Mouse (Mus musculus) heart, postnatal 10 days (tissue): Measurements from ENCODE around the gene Krt19. TPM values are rescaled to one million over a fixed set of nuclear protein-coding genes. Genes with fewer than 3 reads are reported as not detected.

Experiments used
- DNase-seq, 2 experiments: peaks; one replicate each; pipeline ENCODE4 v3.0.0; 2021
- intact Hi-C: fragments of 180-260 bp; cut with DNase I; formaldehyde crosslinking; loops from one replicate; pipeline ENCODE4 v1.15.1; 2025
- total RNA-seq, 2 experiments: library from RNA; stranded (reverse); gene quantifications; 2 replicates each; pipeline ENCODE4 v1.2.3; 2021

Krt19 gene
- 10 to 100 TPM; 10.3 to 16.7 TPM for total RNA-seq

DNA sequence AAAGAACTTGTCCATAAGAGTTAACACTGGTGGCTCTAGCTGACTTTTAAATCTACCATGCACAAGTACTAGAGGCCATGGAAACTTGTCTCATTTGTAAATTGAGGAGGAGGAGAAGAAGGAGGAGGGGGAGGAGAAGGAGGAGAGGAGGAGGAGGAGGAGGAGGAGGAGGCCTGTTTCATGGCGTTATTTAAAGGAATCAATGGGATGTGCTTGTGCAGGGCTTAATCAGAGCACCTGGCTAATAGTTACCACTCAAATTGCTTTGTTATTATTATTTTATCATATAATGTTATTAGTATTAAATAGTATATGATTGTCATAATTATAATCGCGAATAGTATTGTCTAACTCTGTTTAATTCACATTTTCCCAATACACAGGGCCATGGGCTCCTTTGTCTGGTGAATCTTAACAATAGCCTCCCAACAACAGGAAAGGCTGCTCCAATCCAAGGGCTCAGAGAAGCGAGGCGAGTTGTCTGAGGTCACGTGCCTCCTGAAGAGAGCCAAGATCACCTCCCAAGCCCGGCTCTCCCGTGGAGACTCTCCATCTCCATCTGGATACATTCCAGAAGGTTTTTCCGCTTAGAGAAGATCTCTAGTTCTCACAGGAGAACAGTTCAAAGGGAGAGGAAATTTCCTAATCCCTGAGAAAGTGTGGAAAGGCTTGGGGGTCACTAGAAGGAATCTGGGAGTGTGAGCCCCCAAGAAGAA lies at the start of gene Krt19:
Gene Krt19, minus strand, starts transcription at position 51 of the 716 bp plus-strand sequence.
- intact Hi-C loops, result no loop called here
- peak in 1 of 2 experiments; percentile 20 for DNase-seq

DNA sequence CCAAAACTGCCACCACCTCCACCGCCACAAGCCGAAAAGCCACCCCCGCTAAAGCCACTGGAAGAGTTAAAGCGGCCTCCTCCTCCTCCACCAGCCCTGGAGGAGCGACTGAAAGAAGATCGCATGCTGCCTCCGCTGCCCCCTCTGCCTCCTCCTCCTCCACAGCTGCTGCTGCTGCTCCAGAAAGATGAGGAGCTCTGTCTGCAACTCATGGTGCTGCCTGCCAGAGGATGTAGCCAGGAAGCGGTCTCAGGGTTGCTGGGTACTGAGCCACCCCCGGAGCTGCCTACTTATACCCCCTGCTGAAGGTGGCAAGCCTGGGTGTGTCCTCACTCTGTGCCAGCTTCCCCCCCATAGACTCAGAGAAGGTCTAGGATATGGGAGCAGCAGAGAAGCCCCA lies 44.5 kb upstream of the Krt19 start, which contains the start of gene Krt9:
Gene Krt9, minus strand, starts transcription at position 255 of the 400 bp plus-strand sequence.
- intact Hi-C loops, result no loop called here
- DNase-seq, result no peak

- DNase-seq, result no peak
- intact Hi-C loops, result no loop called here
Observed at GRCm38 (mm10) chr11:100191820-100192219, 43.4 kb upstream of the Krt19 start.

DNA sequence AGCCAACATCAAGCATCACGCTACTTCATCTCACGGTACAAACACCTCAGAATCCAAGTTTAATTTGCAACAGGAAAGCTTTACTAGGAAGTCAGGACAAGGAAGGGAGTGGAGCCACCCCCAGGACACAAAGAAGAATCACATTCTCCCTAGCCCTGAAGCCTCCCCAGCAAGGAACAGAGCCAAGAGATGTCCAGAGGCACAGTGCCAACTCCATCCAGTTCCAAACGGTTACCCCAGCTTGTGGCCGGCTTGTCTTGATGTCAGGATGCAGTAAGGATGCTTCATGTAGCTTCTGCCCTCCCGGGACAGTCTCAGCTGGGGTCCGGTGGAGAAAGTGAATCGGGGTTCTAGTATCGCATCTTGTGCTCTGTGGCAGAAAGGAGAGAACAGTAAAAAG lies 38.3 kb upstream of the Krt19 start:
- DNase-seq, result no peak
- intact Hi-C loops, result no loop called here

- intact Hi-C loops, result no loop called here
- no peak for DNase-seq
Observed at GRCm38 (mm10) chr11:100181725-100182124, 33.3 kb upstream of the Krt19 start.

DNA sequence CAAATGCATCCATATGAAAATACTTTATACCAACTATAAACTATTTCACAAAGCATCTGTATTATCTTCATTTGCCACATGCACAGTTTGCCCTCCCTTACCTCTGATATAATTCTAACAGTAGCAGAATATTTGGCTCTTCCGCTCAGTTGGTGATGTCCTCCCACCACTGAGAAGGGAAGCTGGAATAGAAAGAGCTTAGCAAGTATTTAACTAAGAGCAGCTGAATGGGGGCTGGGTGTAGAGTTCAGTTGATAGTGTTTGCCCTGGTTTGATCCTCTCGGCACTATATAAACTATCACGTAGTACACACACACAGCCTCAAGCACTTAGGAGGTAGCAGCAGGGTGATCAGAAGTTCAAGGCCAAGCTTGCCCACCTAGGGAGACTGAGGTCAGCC lies 30.8 kb upstream of the Krt19 start:
- intact Hi-C loops, result no loop called here

DNA sequence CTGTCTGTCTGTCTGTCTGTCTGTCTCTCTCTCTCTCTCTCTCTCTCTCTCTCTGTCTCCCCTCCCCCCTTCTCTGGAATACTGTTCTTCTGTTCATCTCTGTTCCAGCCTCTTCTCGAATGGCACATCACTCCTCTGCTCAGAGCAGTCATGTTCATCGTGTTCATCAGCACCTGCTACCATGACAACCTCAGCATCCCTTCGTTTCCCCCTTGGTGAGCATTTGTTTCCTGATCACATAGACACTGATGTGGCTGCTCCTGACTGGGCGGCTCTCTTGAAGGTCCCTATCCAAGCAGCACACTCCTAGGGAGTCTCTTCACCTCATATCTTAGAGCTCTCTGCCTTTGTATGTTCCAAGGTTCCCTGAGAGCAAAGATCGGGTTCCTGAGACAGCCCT lies 29.8 kb upstream of the Krt19 start:
- intact Hi-C loops, result no loop called here
- DNase-seq, result no peak

More for the DNA sequence above, 30.8 kb upstream of the Krt19 start:
- DNase-seq, result no peak

DNA sequence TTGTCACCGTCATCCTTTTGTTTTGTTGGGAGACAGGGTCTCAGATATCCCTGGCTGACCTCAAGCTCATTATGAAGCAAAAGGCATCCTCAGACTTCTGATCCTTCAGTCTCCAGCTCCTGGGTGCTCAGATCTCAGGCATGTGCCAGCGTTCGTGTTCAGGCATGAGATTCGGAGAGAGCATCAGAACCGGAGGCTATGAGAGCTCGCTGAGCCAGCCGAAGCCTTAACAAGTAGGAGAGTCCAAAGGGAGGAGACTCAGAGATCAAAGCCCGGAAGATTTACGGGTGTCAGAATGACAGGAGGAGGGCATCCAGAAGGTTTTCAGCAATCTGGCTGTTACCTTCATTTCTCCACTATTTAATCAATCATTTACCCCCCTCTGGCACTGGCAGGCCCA lies 28.3 kb upstream of the Krt19 start:
- intact Hi-C loops, result no loop called here
- no peak for DNase-seq

- intact Hi-C loops, result loop anchor here (1.0 to 5.0 kb wide), 4 partner anchors 102 to 704 kb away; no protein-coding TSS in a partner anchor
- DNase-seq, result peak; percentile 64 to 86
Observed at GRCm38 (mm10) chr11:100168765-100169762, 20.6 kb upstream of the Krt19 start.

DNA sequence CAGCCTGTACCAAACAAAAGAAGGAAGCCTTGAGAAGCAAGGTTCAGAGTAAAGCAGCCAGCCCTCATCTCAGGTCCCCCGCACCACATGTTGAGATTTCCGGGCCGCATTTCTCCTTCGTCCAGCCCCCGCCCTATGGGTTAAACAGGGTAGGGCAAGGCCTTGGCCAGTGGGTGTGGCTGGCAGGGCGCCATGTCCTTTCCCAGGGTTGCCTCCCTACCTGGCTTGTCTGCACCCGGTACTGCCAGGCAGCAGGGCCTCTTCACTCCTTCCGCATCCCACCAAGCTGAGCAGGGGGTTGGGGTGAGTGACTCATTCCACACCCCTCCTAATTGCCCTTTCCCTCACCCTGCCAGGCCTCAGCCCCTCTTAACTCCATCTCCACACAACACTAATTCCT lies 19.6 kb upstream of the Krt19 start:
- peak; percentile 44 to 49 for DNase-seq
- intact Hi-C loops, result loop anchor here (2.0 to 5.0 kb wide), 3 partner anchors 101 to 703 kb away; no protein-coding TSS in a partner anchor

DNA sequence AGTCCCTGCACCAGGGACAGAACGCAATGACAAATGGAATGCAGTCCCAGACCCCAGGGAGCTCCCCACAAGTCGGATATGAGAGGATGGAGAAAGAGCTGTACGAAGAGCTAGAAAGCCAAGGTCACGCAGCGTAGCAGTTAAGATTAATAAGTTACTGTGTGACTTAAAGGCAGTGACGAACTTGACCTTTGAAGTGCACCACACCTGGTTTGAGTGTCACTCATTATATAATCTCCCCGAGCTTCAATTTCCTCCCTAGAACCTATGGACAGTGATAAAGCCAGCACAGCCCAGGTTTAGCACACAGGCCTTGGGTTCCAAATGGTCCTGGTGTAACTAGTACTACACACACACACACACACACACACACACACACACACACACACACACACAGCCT lies 15.9 kb upstream of the Krt19 start:
- intact Hi-C loops, result no loop called here
- DNase-seq, result no peak

GRCm38 (mm10) chr11:100157908-100158477 lies 9.5 kb upstream of the Krt19 start:
- no peak for DNase-seq
- intact Hi-C loops, result no loop called here

DNA sequence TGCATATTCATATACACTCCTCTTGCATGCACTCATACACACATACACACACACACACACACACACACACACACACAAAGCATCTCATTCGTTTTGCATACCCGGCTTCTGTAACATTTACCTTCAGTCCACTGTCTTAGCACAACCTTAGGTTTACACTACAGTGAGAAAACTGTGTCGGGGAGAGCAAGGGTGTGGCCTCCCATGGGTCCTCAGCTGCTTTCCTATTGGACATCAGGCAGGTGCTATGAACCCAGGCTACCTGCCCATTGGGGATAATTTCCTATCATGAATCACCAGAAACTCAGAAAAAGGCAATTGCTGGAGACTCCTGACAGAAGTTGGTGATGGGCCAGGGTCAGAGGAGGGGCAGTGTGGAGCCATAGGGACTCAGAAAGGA lies 8.9 kb upstream of the Krt19 start:
- intact Hi-C loops, result no loop called here

GRCm38 (mm10) chr11:100155497-100156255 lies 7.2 kb upstream of the Krt19 start:
- intact Hi-C loops, result no loop called here

More for the DNA sequence above, 8.9 kb upstream of the Krt19 start:
- no peak for DNase-seq

DNA sequence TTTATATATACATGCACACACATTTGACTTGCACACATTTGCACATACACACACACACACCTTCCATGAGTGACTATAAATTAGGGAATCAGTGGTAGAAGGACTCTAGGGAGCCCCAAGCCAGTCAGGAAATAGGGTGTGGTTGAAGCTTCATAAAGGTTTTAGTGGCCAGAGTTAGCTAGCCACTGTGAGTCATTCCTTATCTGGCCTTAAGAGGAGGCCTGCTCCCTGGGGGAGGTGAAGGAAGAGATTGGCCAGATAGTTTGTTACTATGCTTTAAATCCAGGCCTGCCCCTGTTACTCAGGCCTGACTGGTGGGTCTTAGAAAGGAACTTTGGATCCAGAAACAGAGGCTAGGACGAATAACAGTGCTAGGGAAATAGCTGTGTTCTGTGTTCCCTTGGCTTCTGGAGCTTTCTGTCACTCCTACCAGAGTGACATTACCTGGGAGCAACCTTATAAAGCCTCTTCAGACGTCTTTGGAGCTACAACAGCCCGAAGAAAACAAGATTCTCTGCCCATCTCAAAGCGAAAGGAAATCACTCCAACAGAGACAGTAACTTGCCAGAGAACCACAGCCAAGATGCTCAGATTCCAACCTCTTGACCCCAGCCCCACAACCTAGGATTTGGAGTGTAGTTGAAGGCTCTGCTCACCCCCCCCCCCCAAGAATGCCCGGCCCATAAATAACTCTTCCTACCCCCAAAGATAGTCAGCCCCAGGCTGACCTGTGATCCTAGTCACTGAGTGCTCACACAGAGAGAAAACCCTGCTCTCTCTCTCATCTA lies 705 bp downstream of the Krt19 start:
- DNase-seq, result no peak
- intact Hi-C loops, result no loop called here

More at GRCm38 (mm10) chr11:100155497-100156255, 7.2 kb upstream of the Krt19 start:
- no peak for DNase-seq

DNA sequence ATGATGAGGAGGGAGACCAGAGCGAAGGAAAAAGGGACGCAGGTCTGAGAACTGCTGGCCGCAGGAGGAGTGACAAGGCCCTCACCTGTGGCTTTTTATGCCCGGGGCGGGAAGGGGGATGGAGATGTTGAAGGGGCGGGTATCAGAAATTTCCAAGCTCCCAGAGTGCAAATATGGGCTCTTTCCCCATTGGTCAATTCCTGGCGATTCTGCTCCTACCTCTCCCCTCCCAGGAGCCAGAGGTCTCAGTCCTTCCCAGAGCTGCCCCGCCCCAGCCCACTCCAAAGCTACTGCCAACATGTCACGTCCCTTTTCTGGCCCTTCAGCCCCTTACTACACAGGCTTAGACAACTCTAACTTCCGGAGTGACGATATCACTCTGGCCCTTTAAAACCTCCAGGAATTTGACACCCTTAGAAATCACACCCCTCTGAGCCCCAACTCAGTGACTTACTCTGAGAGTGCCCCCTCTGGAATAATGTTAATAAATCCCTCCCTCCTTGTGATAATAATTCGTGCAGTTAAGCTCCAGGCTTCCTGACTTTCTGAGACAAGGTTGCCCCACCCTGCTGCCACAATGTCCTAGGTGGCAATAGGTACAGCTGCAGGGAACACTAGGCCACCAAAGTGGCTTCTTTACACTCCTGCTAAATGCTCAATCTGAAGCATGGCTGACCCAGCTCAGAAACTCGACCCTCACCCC lies 2.5 kb downstream of the Krt19 start:
- DNase-seq, result peak; percentile 10 to 15

DNA sequence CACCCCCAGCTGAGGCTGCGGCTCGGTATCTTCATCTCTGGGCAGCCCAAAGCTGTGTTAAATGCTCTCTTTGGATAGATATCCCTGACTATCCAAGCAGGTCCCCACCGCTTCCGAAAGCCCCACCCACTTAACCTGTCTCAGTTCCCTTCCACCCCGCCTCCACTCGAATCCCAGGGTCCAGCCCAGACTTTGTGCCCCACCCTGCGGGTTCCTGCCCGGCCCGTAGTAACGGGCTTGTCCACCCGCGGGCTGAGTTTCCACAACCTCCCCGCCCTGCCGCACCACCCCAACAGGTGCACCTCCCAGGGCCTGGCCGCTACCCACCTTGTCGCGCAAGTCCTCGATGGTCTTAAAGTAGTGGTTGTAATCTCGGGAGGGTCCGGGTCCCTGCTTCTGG lies 3.4 kb downstream of the Krt19 start:
- DNase-seq, result no peak
- intact Hi-C loops, result no loop called here

More for the DNA sequence above, 2.5 kb downstream of the Krt19 start:
- intact Hi-C loops, result no loop called here

DNA sequence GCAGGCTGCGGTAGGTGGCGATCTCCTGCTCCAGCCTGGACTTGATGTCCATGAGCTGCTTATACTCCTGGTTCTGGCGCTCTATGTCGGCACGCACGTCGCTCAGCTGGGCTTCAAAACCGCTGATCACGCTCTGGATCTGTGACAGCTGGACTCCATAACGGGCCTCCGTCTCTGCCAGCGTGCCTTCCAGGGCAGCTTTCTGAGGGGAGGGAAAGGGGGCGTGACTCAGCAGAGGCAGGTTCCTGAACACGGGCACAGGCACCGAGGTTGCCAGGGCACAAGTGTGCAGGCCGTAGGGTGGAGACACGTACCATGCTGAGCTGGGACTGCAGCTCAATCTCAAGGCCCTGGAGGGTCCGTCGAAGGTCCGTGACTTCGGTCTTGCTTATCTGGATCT lies 7.5 kb downstream of the Krt19 start:
- no peak for DNase-seq
- intact Hi-C loops, result no loop called here

DNA sequence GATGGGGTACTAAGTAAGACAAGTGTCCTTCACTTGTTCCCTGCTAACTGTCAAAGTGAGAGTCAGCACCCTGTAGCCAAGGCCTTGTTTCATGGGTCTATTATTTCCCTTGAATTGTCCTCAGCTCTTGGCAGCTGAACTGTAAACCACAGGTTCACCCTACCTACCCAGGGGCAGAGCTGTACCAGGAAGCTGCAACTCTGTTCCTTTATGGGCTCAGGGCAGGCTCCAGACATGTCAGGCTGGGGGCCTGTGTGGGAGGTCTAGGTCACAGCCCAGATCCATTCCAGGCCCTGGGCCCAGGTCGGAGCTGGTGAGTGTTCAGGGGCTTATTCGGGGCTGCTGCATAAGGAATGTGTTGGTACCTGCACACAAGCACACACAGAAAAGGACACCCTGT lies 9.1 kb downstream of the Krt19 start:
- intact Hi-C loops, result no loop called here
- DNase-seq, result no peak
